Mouse (Mus musculus): ENCODE measurements around the gene Cyp2w1.

DNA sequence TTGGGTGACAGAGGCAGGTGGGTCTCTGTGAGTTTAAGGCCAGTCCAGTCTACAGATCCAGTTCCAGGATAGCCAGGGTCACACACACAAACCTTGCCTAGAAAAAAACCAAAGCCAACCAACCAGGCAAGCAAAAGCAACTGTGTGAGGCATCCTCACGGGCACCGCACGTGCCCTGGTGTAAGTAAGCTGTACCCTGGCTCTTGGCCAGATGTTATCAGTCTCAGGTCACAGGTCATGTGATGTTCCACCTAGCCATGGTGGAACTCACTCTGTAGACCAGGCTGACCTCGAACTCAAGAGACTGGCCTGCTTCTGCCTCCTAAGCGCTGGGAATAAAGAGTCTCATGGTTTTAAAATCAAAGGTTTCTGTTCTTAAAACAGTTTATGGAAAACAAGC, 6.8 kb downstream of the Cyp2w1 start:
- TF ChIP-seq POLR2AphosphoS5 (IDR thresholded peaks at IDR 0.05; ENCODE audit: insufficient replicate concordance, low read depth, low read length) = no peak
- no peak for TF ChIP-seq CTCF (IDR thresholded peaks at IDR 0.05; ENCODE audit: low read depth, low read length)
- TF ChIP-seq GATA1 (IDR thresholded peaks at IDR 0.05; ENCODE audit: borderline replicate concordance, low read length) = no peak
- TF ChIP-seq GATA2 (IDR thresholded peaks at IDR 0.05; ENCODE audit: borderline replicate concordance, low read depth, low read length) = no peak
